Mouse (Mus musculus) liver, embryonic 14.5 days (tissue): ENCODE results near the gene Atp1a2.

Experiments
- CTCF ChIP-seq: IDR thresholded peaks from 2 replicates; pipeline ENCODE4 v1.5.1; 2016; ENCODE audit warnings: antibody characterized with exemption, low read depth, control low read depth
- EP300 ChIP-seq: IDR thresholded peaks from 2 replicates; pipeline ENCODE4 v1.6.1; 2016; ENCODE audit warnings: antibody characterized with exemption, low read depth

GRCm38 (mm10) chr1:172273386-172273785, 24.5 kb downstream of the Atp1a2 start:
- TF ChIP-seq CTCF (no peak), EP300 (no peak)
